Comparison of ENCODE assay signal across 8 mouse cellular contexts in the genomic region with DNA sequence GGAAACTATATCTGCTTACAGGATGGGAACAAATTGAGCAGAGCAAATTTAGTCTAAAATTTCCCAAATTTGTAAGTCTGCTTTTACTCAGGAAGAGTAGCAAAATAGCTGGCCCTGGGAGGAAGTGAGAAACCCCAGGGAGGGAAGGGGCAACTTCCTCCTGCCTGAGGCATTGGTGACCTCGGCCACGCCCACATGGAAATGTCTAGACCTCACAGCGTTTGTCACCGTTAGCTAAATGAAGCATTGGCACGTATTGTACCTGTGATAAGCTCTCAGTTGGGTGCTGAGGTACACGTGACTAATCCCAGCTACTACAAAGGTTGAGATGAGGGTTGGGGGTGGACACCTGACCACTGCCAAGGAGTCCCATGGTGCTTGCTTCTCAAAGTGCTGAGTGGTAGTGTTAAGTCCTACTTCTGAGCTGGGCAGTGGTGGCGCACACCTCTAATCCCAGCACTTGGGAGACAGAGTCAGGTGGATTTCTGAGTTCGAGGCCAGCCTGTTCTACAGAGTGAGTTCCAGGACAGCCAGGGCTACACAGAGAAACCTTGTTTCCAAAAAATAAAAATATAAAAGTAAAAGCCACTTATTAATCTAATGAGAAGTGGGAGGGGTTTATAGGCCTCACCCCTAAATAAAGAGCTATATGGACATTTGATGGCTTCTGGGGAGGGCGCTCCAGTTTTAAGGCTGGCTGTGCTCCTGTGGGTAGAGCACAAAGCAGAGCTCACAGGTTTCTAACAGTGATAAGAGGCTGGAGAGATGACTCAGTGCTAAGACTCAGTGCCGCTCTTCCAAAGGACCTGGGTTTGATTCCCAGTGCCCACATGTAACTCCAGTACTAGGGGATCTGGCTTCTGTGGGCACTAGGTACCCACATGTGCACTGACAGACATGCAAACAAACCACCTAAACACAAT. TPM values are rescaled to one million over a fixed set of nuclear protein-coding genes. Genes with fewer than 3 reads are reported as not detected.
DNase-seq lines count a peak whose midpoint lies in the region; ATAC-seq and TF ChIP-seq lines count a peak whose summit lies in the region.

No protein-coding gene starts in this region.

- ATAC-seq in liver, embryonic 11.5 days (replicated peaks; ENCODE audit: low FRiP score) = peak; percentile 53

- H3K4me2 ChIP-seq in liver, embryonic 11.5 days = peak overlapping the region; percentile 5; the same call in 1 of the 2 replicates

- H3K36me3 ChIP-seq in liver, embryonic 11.5 days (ENCODE audit: control insufficient read depth, insufficient read depth, low read length) = no peaks in the 10 kb centered on the region

- H3K9me3 ChIP-seq in liver, embryonic 11.5 days (ENCODE audit: control insufficient read depth, low read length) = no peaks in the 10 kb centered on the region

- H3K9ac ChIP-seq in liver, embryonic 11.5 days (ENCODE audit: low read depth, low read length) = no peak overlapping the region

- TF ChIP-seq CTCF in gastrocnemius, adult 2 months (IDR thresholded peaks at IDR 0.05) = no peak

- H3K27me3 ChIP-seq in liver, embryonic 11.5 days (replicated peaks; ENCODE audit: control insufficient read depth, insufficient read depth, low read length) = no peaks in the 10 kb centered on the region

- WGBS in liver, embryonic 11.5 days = 43% methylated on average over 10 of the region's 10 CpGs

- H3K4me3 ChIP-seq in gastrocnemius, adult 2 months = no peak overlapping the region
- H3K4me3 ChIP-seq in liver, embryonic 11.5 days (ENCODE audit: low read depth, low read length) = no peak overlapping the region

- DNase-seq in gastrocnemius, adult 2 months = no peak
- DNase-seq in gastrocnemius, postnatal 14 days = no peak
- peak; percentile 95 for DNase-seq in ES-CJ7 (ENCODE audit: low read depth, low spot score)
- DNase-seq in liver, embryonic 11.5 days (ENCODE audit: low spot score) = no peak
- DNase-seq in natural killer cell, adult 2 months (ENCODE audit: low spot score in 2 of 2) = peak; percentile 55 to 69
- DNase-seq in right cerebral cortex, postnatal 25 days = no peak
- DNase-seq in kidney, adult 8-10 months = no peak
- no peak for DNase-seq in frontal cortex, postnatal 36 days (ENCODE audit: low spot score in 2 of 2)

- peaks cover 19% of the 10 kb centered on the region for H3K4me1 ChIP-seq in liver, embryonic 11.5 days (replicated peaks; ENCODE audit: control insufficient read depth, insufficient read depth, low read length)

- intact Hi-C loops in gastrocnemius, adult 2 months (cut with DNase I) = no loop called here
- intact Hi-C loops in gastrocnemius, postnatal 14 days (cut with DNase I; ENCODE audit: low total_unique reads) = no loop called here

- peak overlapping the region; percentile 57 for H3K27ac ChIP-seq in gastrocnemius, adult 2 months
- no peak overlapping the region for H3K27ac ChIP-seq in liver, embryonic 11.5 days (ENCODE audit: low read depth, low read length)

RNA-seq across cellular contexts. Expression of gene Mcl1, which starts 13.0 kb away (rescaled TPM):
- 100 to 1,000 TPM; 110 to 123 TPM for total RNA-seq in gastrocnemius, adult 2 months (2021)
- total RNA-seq in gastrocnemius, postnatal 14 days (2021) = 100 to 1,000 TPM in 1 of 2 experiments, 10 to 100 TPM in 1; 98.8 to 124 TPM
- 52.2 and 57.7 TPM in 2 replicates for polyA plus RNA-seq in liver, embryonic 11.5 days (2014; fragmentation: Nextera tagmentation; extraction: Ambion mirVana)

RNA-seq across cellular contexts. Expression of gene Ensa, which starts 20.8 kb away (rescaled TPM):
- total RNA-seq in gastrocnemius, adult 2 months (2021) = 100 to 1,000 TPM in 1 of 2 experiments, 10 to 100 TPM in 1; 97.2 to 102 TPM
- total RNA-seq in gastrocnemius, postnatal 14 days (2021) = 10 to 100 TPM; 78.4 to 79.8 TPM
- 51.3 and 55.8 TPM in 2 replicates for polyA plus RNA-seq in liver, embryonic 11.5 days (2014; fragmentation: Nextera tagmentation; extraction: Ambion mirVana)

RNA-seq across cellular contexts. Expression of gene Adamtsl4, which starts 42.1 kb away (rescaled TPM):
- 10 to 100 TPM; 17.2 to 32.0 TPM for total RNA-seq in gastrocnemius, adult 2 months (2021)
- total RNA-seq in gastrocnemius, postnatal 14 days (2021) = 10 to 100 TPM; 27.1 to 50.8 TPM
- polyA plus RNA-seq in liver, embryonic 11.5 days (2014; fragmentation: Nextera tagmentation; extraction: Ambion mirVana) = 0.38 and 1.2 TPM in 2 replicates

RNA-seq across cellular contexts. Expression of gene Golph3l, which starts 56.8 kb away (rescaled TPM):
- 10 to 100 TPM; 10.8 to 13.5 TPM for total RNA-seq in gastrocnemius, adult 2 months (2021)
- 10 to 100 TPM; 13.6 to 14.5 TPM for total RNA-seq in gastrocnemius, postnatal 14 days (2021)
- 29.8 and 34.3 TPM in 2 replicates for polyA plus RNA-seq in liver, embryonic 11.5 days (2014; fragmentation: Nextera tagmentation; extraction: Ambion mirVana)

Comparison
In these comparisons a context has a peak if more than half of its experiments do, and no peak if none do; other contexts are left out.
1. DNase-seq: peak in ES-CJ7 (single experiment) and natural killer cell, adult 2 months (2 of 2); none in gastrocnemius, adult 2 months (single experiment), gastrocnemius, postnatal 14 days (single experiment), liver, embryonic 11.5 days (single experiment), right cerebral cortex, postnatal 25 days (single experiment), kidney, adult 8-10 months (0 of 2) and frontal cortex, postnatal 36 days (0 of 2).